Mouse (Mus musculus) splenic B cell, adult 2 months (primary cell): ENCODE measurements around the gene Gsto2.

ENCODE experiments used
- DNase-seq: peaks from one replicate; pipeline ENCODE4 v3.0.0-alpha.2; 2011; ENCODE audit warnings: low read depth, low spot score
- H3K27me3 ChIP-seq: 2 replicates; pipeline ENCODE4 v1.6.1; 2012; ENCODE audit warnings: mild to moderate bottlenecking, low read length, moderate library complexity, mixed read lengths; ENCODE audit not compliant: control insufficient read depth, poor library complexity, insufficient read depth, severe bottlenecking
- H3K36me3 ChIP-seq: 2 replicates; pipeline ENCODE4 v1.6.1; 2012; ENCODE audit warnings: mild to moderate bottlenecking, low read length, moderate library complexity, mixed read lengths; ENCODE audit not compliant: control insufficient read depth, poor library complexity, insufficient read depth, severe bottlenecking

Gsto2 gene

GRCm38 (mm10) chr19:47893092-47893491 is 27.8 kb downstream of the Gsto2 start:
- no peaks in the 10 kb centered on the region for H3K27me3 ChIP-seq
- DNase-seq, result no peak
- H3K36me3 ChIP-seq, result peaks cover 8% of the 10 kb centered on the region; the same call in 1 of the 2 replicates

- DNase-seq, result peak; percentile 53
- no peaks in the 10 kb centered on the region for H3K27me3 ChIP-seq
Observed at GRCm38 (mm10) chr19:47898472-47899079, 33.2 kb downstream of the Gsto2 start.

GRCm38 (mm10) chr19:47900012-47900411 is 34.7 kb downstream of the Gsto2 start:
- peaks cover 8% of the 10 kb centered on the region; the same call in 1 of the 2 replicates for H3K36me3 ChIP-seq
- H3K27me3 ChIP-seq, result no peaks in the 10 kb centered on the region
- peak; percentile 72 for DNase-seq

More at GRCm38 (mm10) chr19:47898472-47899079, 33.2 kb downstream of the Gsto2 start:
- peaks cover 8% of the 10 kb centered on the region; the same call in 1 of the 2 replicates for H3K36me3 ChIP-seq

GRCm38 (mm10) chr19:47900558-47900957 is 35.2 kb downstream of the Gsto2 start:
- no peak for DNase-seq
- H3K36me3 ChIP-seq, result peaks cover 8% of the 10 kb centered on the region; the same call in 1 of the 2 replicates
- H3K27me3 ChIP-seq, result no peaks in the 10 kb centered on the region

GRCm38 (mm10) chr19:47902316-47903201 is 37.2 kb downstream of the Gsto2 start:
- DNase-seq, result no peak
- Histone ChIP-seq H3K36me3 (no peaks in the 10 kb centered on the region; the same call in 1 of the 2 replicates), H3K27me3 (no peaks in the 10 kb centered on the region)

- Histone ChIP-seq H3K27me3 (no peaks in the 10 kb centered on the region), H3K36me3 (no peaks in the 10 kb centered on the region; the same call in 1 of the 2 replicates)
- DNase-seq, result no peak
Observed at GRCm38 (mm10) chr19:47903679-47904078, 38.3 kb downstream of the Gsto2 start.

- no peaks in the 10 kb centered on the region for H3K36me3 ChIP-seq
- DNase-seq, result no peak
- no peaks in the 10 kb centered on the region for H3K27me3 ChIP-seq
Observed at GRCm38 (mm10) chr19:47905081-47905480, 39.7 kb downstream of the Gsto2 start.

- Histone ChIP-seq H3K36me3 (no peaks in the 10 kb centered on the region), H3K27me3 (no peaks in the 10 kb centered on the region)
- peak; percentile 74 for DNase-seq
Observed at GRCm38 (mm10) chr19:47905603-47906002, 40.3 kb downstream of the Gsto2 start.

- H3K27me3 ChIP-seq, result no peaks in the 10 kb centered on the region
- no peaks in the 10 kb centered on the region; the same call in 1 of the 2 replicates for H3K36me3 ChIP-seq
- no peak for DNase-seq
Observed at GRCm38 (mm10) chr19:47907596-47907995, 42.3 kb downstream of the Gsto2 start.

- peaks cover under 1% of the 10 kb centered on the region; the same call in 1 of the 2 replicates for H3K36me3 ChIP-seq
- no peak for DNase-seq
Observed at GRCm38 (mm10) chr19:47908961-47909371, 43.6 kb downstream of the Gsto2 start.

GRCm38 (mm10) chr19:47909387-47910116 is 44.2 kb downstream of the Gsto2 start:
- H3K36me3 ChIP-seq, result peaks cover 2% of the 10 kb centered on the region; the same call in 1 of the 2 replicates
- no peak for DNase-seq
- H3K27me3 ChIP-seq, result no peaks in the 10 kb centered on the region

More at GRCm38 (mm10) chr19:47908961-47909371, 43.6 kb downstream of the Gsto2 start:
- H3K27me3 ChIP-seq, result no peaks in the 10 kb centered on the region

GRCm38 (mm10) chr19:47910117-47910618 is 44.8 kb downstream of the Gsto2 start:
- peak; percentile 68 for DNase-seq
- peaks cover 2% of the 10 kb centered on the region; the same call in 1 of the 2 replicates for H3K36me3 ChIP-seq
- no peaks in the 10 kb centered on the region for H3K27me3 ChIP-seq

- DNase-seq, result no peak
- Histone ChIP-seq H3K36me3 (peaks cover 2% of the 10 kb centered on the region; the same call in 1 of the 2 replicates), H3K27me3 (no peaks in the 10 kb centered on the region)
Observed at GRCm38 (mm10) chr19:47910751-47911150, 45.4 kb downstream of the Gsto2 start.

- DNase-seq, result no peak
- H3K27me3 ChIP-seq, result no peaks in the 10 kb centered on the region
- H3K36me3 ChIP-seq, result peaks cover 2% of the 10 kb centered on the region; the same call in 1 of the 2 replicates
Observed at GRCm38 (mm10) chr19:47913344-47913743, 48.0 kb downstream of the Gsto2 start.
